Mouse (Mus musculus) midbrain, embryonic 14.5 days (tissue): Measurements from ENCODE around the gene Npcd. TPM values are rescaled to one million over a fixed set of nuclear protein-coding genes. Genes with fewer than 3 reads are reported as not detected.

Source experiments
- ATAC-seq: fragments of 200-750 bp; cut with Nextera tagmentation; 2 replicates; pipeline ENCODE4 v1.8.0; 2017; ENCODE audit warnings: moderate number of reproducible peaks, moderate library complexity; ENCODE audit not compliant: low FRiP score, low TSS enrichment
- DNase-seq: peaks from one replicate; pipeline ENCODE4 v3.0.0-alpha.2; 2015
- H3K27ac ChIP-seq: fragments of 300-500 bp; sonication (generic); replicated peaks from 2 replicates; pipeline ENCODE4 v1.5.1; 2014; ENCODE audit warnings: mild to moderate bottlenecking, low read depth, low read length, moderate library complexity
- H3K27me3 ChIP-seq: fragments of 300-500 bp; sonication (generic); 2 replicates; pipeline ENCODE4 v1.6.1; 2014; ENCODE audit warnings: low read length, control low read depth, mixed read lengths; ENCODE audit not compliant: control insufficient read depth, insufficient read depth
- H3K36me3 ChIP-seq: fragments of 300-500 bp; sonication (generic); 2 replicates; pipeline ENCODE4 v1.6.1; 2014; ENCODE audit warnings: low read length, control low read depth; ENCODE audit not compliant: control insufficient read depth, insufficient read depth
- H3K4me1 ChIP-seq: fragments of 300-500 bp; sonication (generic); 2 replicates; pipeline ENCODE4 v1.6.1; 2014; ENCODE audit warnings: mild to moderate bottlenecking, antibody characterized with exemption, low read length, control low read depth; ENCODE audit not compliant: control insufficient read depth, insufficient read depth
- H3K4me2 ChIP-seq: fragments of 300-500 bp; sonication (generic); 2 replicates; pipeline ENCODE4 v1.6.1; 2014; ENCODE audit warnings: mild to moderate bottlenecking, low read length, moderate library complexity
- H3K4me3 ChIP-seq: fragments of 300-500 bp; sonication (generic); replicated peaks from 2 replicates; pipeline ENCODE4 v1.5.1; 2014; ENCODE audit warnings: low read depth, low read length
- H3K9ac ChIP-seq: fragments of 300-500 bp; sonication (generic); replicated peaks from 2 replicates; pipeline ENCODE4 v1.6.1; 2014; ENCODE audit warnings: mild to moderate bottlenecking, low read length, moderate library complexity
- H3K9me3 ChIP-seq: fragments of 300-500 bp; sonication (generic); 2 replicates; pipeline ENCODE4 v1.6.1; 2016; ENCODE audit warnings: low read length, control low read depth, mixed read lengths; ENCODE audit not compliant: control insufficient read depth
- WGBS: fragments of 180-500 bp; shearing (Covaris S2); extraction: QIAGEN DNeasy Blood & Tissue Kit; methylation state at CpG from one replicate; pipeline ENCODE4 v1.1.7; 2014; 5-methylcytosine and 5-hydroxymethylcytosine counted together
- polyA plus RNA-seq: library from polyadenylated mRNA; unstranded; fragments of >200 nt; fragmentation: Nextera tagmentation; extraction: Ambion mirVana; gene quantifications from 2 replicates; pipeline ENCODE4 v1.2.1, GENCODE M21; 2014

Gene Npcd
- polyA plus RNA-seq, 1 experiment from 2014 or later: not detected

DNA sequence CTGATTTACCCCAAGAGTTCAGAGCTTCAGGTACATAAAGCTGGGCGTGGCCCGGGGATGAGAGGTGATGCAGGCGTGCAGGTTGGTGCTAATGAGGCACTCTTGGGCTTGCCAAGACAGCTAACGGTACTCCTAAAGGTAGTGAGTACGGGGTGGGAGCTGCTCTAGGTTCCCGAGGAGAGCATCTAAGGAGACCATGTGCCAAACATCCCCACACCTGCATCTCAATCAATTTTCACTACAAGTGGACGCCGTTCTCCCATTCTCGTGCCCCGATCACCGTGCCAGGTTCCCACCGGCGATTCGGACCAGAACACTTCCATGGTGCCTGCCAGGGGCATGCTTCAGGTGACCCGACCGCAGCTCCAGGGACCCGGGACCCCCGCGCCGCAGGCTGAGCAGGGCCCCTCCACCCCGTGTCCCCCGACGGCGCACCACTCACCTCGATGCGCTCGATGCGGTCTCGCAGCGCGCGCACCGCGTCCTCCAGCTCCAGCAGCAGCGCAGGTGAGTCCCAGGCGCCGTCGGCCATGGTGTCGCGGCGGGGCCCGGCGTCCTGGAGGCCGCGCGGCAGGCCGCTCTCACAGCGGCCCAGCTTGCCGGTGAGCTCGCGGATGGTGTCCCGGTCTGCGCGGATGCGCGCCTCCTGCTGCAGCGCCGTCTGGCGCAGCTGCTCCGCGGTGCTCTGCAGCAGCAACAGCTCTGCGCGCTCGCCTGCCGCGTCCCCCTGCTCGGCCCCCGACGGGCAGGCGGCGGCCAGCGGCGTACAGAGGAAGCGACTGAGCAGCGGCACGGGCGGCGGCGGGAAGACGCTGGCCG is 30.3 kb downstream of the Npcd start:
- Histone ChIP-seq H3K27ac (peak overlapping the region; percentile 83), H3K27me3 (peaks cover 50% of the 10 kb centered on the region), H3K36me3 (no peaks in the 10 kb centered on the region), H3K4me3 (peak overlapping the region; percentile 62), H3K9ac (peak overlapping the region; percentile 72), H3K4me1 (peaks cover 5% of the 10 kb centered on the region; the same call in 1 of the 2 replicates), H3K4me2 (peak overlapping the region; percentile 69), H3K9me3 (no peaks in the 10 kb centered on the region)
- ATAC-seq: peak; percentile 51
- 4% methylated on average over 80 of the region's 81 CpGs for WGBS
- DNase-seq: peak; percentile 81

DNA sequence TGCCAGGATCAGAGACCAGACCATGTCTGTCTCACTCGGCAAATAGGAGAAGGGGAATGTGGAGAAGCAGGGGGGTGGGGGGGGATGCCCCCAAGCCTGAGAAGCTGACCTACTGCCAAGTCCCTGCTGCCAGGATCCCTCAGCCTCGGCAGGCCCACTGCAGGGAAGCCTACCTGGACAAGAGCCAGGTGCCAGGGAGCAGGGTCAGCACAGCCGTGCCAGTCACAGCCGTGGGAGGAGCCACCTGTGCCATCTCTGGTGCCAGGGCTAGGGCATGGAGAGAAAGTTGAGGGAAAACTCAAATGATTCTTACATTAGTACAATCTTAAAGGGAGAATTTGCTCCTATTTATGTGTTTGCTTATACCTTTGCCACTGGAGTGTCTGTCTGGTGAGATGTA is 31.7 kb downstream of the Npcd start:
- H3K9me3 ChIP-seq: no peaks in the 10 kb centered on the region
- 66% methylated on average over 4 of the region's 4 CpGs for WGBS
- H3K36me3 ChIP-seq: no peaks in the 10 kb centered on the region
- no peak overlapping the region for H3K4me3 ChIP-seq
- DNase-seq (no peak), ATAC-seq (no peak)
- peaks cover 5% of the 10 kb centered on the region; the same call in 1 of the 2 replicates for H3K4me1 ChIP-seq
- H3K9ac ChIP-seq: no peak overlapping the region
- H3K27ac ChIP-seq: no peak overlapping the region
- H3K4me2 ChIP-seq: peak overlapping the region; percentile 10; the same call in 1 of the 2 replicates
- H3K27me3 ChIP-seq: peaks cover 48% of the 10 kb centered on the region

DNA sequence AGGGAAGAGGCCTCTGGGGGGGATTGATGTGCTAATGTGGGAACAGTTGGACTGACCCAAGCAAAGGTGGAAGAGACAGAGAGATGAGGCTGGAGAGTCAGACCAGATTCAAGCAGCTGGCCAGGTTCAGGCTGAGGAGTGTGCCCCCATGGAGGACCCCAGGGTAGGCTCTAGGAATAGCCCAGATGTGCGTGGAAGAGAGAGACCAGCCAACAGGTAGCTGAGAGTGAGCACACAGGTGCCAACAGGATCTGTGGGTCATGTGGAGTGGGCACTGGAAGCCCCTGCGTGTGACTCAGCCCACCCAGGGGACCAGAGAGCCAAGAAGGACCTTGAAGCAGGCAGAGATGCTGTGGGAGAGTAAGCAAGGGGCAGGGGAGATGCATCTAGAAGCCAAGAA is 32.4 kb downstream of the Npcd start:
- Histone ChIP-seq H3K36me3 (no peaks in the 10 kb centered on the region), H3K4me1 (peaks cover 5% of the 10 kb centered on the region; the same call in 1 of the 2 replicates), H3K9me3 (no peaks in the 10 kb centered on the region), H3K9ac (no peak overlapping the region), H3K27ac (no peak overlapping the region), H3K4me2 (no peak overlapping the region), H3K27me3 (peaks cover 41% of the 10 kb centered on the region), H3K4me3 (no peak overlapping the region)
- ATAC-seq: no peak
- DNase-seq: no peak
- WGBS: 61% methylated on average over 2 of the region's 2 CpGs

DNA sequence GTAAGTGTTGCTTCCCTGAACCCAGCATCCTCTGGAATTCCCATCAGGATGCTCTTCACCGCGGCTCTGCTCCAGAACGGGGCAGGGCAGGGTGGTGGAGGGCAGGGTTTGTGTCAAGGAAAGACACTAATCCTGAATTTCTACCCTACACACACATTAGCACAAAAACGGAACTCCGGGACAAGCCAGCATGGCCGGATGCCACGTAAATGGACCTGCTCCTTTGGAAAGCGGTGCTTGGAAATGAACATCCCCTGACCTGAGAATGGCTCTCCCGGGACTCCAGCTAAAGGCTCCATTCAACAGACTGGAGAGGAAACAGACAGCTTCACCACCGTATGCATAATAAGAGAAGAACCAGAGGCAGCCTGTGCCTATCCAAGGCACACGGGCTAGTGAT is 33.3 kb downstream of the Npcd start:
- ATAC-seq (no peak), DNase-seq (no peak)
- 53% methylated on average over 11 of the region's 11 CpGs for whole genome bisulfite sequencing
- H3K9ac ChIP-seq: no peak overlapping the region
- H3K4me3 ChIP-seq: no peak overlapping the region
- no peak overlapping the region for H3K4me2 ChIP-seq
- H3K27ac ChIP-seq: no peak overlapping the region
- H3K27me3 ChIP-seq: peaks cover 32% of the 10 kb centered on the region
- no peaks in the 10 kb centered on the region for H3K36me3 ChIP-seq
- peaks cover 5% of the 10 kb centered on the region; the same call in 1 of the 2 replicates for H3K4me1 ChIP-seq
- H3K9me3 ChIP-seq: no peaks in the 10 kb centered on the region

DNA sequence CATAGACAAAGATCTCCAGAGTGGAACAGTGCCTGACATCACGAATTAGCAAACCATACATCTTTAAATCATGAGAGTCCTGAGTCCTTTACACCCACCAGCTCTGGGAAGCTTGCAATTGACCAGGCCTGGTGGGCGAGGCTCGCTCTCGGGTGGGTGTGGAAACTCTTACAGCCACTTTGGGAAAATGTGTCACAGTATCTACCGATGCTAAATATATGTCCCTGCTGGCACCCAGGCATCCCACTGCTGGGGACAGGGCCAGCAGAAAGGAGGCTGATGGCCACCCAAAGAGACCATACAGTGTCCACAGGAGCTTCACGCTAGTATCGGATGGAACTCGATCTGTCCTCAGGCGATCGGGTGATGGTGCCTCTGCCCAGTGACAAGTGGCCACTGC is 35.4 kb downstream of the Npcd start:
- H3K4me3 ChIP-seq: no peak overlapping the region
- 82% methylated on average over 10 of the region's 10 CpGs for WGBS
- peaks cover 19% of the 10 kb centered on the region for H3K27me3 ChIP-seq
- no peak for DNase-seq
- no peak for ATAC-seq
- H3K4me2 ChIP-seq: no peak overlapping the region
- no peaks in the 10 kb centered on the region for H3K36me3 ChIP-seq
- H3K27ac ChIP-seq: no peak overlapping the region
- no peaks in the 10 kb centered on the region for H3K9me3 ChIP-seq
- no peak overlapping the region for H3K9ac ChIP-seq
- peaks cover 5% of the 10 kb centered on the region; the same call in 1 of the 2 replicates for H3K4me1 ChIP-seq

DNA sequence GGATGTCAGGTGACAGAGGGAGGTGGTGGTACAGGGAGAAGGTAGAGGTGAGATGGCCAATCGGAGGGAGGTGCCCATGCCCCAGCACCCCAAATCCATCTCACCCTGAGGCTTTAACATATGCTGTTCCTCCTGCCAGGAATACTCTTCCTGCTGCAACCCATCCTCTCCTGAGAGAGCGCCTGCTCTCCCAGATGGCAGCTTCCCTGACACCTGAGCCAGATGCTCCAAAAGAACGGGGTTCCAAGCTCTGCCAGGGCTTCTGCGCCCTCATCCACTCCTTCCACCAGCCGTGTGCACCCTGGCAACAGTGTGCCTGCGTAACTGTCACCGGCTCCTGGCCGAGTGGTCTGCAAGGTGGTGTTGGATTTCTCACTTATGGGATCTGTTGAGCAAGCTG is 36.4 kb downstream of the Npcd start:
- ATAC-seq: no peak
- WGBS: 86% methylated on average over 8 of the region's 8 CpGs
- Histone ChIP-seq H3K4me3 (no peak overlapping the region), H3K9me3 (no peaks in the 10 kb centered on the region), H3K9ac (no peak overlapping the region), H3K27ac (no peak overlapping the region), H3K36me3 (no peaks in the 10 kb centered on the region), H3K4me2 (no peak overlapping the region), H3K27me3 (peaks cover 10% of the 10 kb centered on the region; the same call in 1 of the 2 replicates), H3K4me1 (no peaks in the 10 kb centered on the region)
- DNase-seq: no peak

DNA sequence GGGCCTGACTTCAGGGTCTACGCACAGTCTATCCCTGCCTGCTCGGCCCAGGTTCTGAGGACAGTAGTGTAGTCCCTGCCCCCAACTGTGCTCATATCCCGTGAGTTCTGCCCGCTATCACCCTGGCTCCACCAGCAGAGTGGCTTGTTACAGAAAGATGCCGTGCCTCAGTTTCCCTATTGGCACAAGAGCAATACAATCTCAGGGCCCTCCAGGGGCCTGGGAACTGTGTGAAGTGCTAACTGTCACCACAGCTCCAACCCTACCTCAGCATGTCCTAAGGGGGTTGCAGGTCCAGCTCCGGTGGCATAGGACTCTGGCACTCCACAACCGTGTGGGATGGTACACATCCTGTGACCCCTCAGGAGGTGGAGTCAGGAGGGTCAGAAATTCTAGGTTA is 36.9 kb downstream of the Npcd start:
- Histone ChIP-seq H3K27me3 (peaks cover 5% of the 10 kb centered on the region; the same call in 1 of the 2 replicates), H3K9me3 (no peaks in the 10 kb centered on the region), H3K36me3 (no peaks in the 10 kb centered on the region), H3K27ac (no peak overlapping the region), H3K4me2 (no peak overlapping the region), H3K4me1 (no peaks in the 10 kb centered on the region), H3K4me3 (no peak overlapping the region), H3K9ac (no peak overlapping the region)
- DNase-seq: no peak
- 84% methylated on average over 7 of the region's 7 CpGs for WGBS
- no peak for ATAC-seq

DNA sequence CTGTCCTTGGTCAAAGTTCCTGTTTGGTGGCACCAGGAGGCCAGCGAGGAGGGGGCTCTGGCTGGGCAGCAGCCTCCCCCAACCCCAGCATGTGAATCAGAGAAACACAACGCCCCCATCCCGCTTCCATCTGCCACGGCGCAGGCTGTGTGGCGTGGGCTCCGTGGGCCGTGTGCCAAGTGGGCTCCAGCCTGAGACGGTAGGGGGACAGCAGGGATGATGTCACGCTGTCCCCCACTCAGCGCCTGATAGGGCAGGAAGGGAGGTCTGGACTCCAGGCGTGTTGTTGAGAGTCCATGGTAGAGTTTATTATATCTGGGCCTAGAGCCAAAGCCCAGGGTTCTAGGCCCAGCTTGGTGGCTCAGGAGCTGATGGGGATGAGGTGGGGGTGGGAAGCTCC is 37.8 kb downstream of the Npcd start:
- 82% methylated on average over 12 of the region's 12 CpGs for WGBS

DNA sequence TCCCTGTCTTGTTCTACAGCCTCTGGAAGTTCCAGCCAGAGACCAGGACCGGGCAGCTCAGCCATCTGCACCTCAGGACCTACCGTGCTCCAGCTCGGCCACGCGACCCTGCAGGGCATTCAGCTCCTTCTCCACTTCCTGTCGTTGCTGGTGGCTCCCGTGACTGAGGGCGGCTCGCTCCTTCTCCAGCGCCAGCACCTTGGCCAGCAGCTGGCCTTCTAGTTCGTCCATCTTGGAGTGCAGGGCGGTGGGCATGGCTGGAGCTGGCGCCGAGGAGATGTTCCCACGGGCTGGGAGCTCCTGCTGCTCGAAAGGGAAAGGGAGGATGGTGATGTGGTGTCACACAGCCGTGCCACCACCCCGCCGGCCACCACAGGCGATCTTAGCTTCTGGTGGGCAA is 39.9 kb downstream of the Npcd start:
- Histone ChIP-seq H3K9me3 (no peaks in the 10 kb centered on the region), H3K27ac (no peak overlapping the region), H3K4me3 (no peak overlapping the region), H3K36me3 (peaks cover 7% of the 10 kb centered on the region; the same call in 1 of the 2 replicates), H3K4me1 (no peaks in the 10 kb centered on the region), H3K27me3 (no peaks in the 10 kb centered on the region), H3K4me2 (no peak overlapping the region), H3K9ac (no peak overlapping the region)
- ATAC-seq (no peak), DNase-seq (no peak)
- 33% methylated on average over 20 of the region's 20 CpGs for WGBS

More for the DNA sequence above, 37.8 kb downstream of the Npcd start:
- no peak for DNase-seq
- H3K4me3 ChIP-seq: no peak overlapping the region
- no peak overlapping the region for H3K9ac ChIP-seq
- no peaks in the 10 kb centered on the region for H3K9me3 ChIP-seq
- no peak overlapping the region for H3K27ac ChIP-seq
- no peaks in the 10 kb centered on the region for H3K36me3 ChIP-seq
- H3K27me3 ChIP-seq: no peaks in the 10 kb centered on the region
- no peak for ATAC-seq
- no peaks in the 10 kb centered on the region for H3K4me1 ChIP-seq
- no peak overlapping the region for H3K4me2 ChIP-seq
